Mouse (Mus musculus): ENCODE measurements at regions not wholly inside any gene's neighbourhood (a gene's known extent, or its start where the extent isn't known, plus 50 kb on each side); places are given as distances from the start of the nearest gene placed in this dataset.

DNA sequence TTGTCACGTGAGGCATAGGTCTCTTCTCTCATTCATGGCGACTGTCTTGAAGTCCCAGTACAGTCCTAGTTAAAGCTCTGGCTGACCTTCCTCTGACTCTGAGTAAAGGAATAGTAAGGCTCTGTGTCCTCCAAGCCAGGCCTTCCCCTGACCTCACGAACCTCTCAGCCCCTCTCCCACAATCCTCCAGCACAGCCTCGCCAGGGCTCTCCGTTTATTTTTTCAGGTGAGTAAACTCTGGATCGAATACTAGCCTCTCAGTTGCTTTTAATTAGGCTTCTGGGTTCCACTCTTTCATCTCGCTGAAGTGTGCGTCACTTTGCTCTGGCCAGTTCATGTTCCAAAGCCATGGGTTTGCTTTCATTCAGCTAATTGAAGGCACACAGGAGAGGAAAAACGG, 133.8 kb downstream of the Mylk4 start:
- DNase-seq (ENCODE audit: low spot score), result no peak

- DNase-seq (ENCODE audit: low spot score), result no peak
These were observed 140.6 kb downstream of the Mylk4 start for GRCm38 (mm10) chr13:32643030-32643750.

GRCm38 (mm10) chr13:32640941-32641340, 142.8 kb downstream of the Mylk4 start:
- no peak for DNase-seq (ENCODE audit: low spot score)

DNA sequence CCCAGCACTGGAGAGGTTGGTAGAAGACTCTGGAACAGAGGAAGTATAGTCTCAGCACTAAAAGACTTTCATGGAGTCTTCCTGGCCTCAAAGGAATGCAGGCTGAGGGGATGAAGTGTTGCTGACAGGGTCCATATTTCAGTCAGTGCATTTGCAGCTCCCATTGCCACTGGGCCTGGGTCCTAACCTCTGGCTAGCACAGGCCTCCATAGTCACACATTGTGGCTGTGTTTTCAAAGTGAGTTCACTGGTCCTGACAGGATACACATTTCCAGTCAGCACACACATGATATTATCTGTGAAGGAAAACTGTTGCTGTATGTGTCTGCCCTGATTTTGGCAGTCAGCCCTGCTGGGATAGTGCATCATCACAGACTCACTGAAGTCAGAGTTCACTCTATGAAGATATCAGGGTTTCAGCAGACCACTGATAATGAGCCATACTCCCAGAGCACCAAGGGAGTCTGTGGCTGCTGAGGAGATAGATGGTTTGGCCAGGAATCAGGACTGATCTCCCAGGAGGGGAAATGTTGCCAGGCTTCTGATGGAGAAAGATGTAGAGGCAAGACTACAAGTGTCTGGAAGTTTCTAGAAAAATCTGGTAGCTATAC, 153.5 kb downstream of the Mylk4 start:
- no peak for DNase-seq (ENCODE audit: low spot score)

DNA sequence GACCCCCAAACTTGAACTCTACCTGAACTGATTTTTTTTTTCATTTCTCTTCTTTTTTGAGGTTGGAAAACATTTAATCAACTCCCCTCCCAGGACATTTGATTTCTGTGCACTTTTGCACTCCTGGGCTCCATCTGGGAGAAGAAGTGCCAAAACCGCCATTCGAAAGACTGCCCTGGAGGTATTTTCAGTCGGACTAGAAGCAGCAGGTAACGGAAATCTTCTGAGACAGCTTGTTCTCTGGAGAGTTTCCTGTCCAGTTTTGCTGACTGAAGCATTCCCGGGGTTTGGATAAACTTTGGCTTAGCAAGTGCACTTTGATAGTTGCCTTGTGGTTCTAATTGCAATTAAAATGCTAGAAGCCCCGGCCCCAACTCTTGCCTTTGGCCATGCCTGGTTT, 169.8 kb downstream of the Mylk4 start:
- no peak for DNase-seq (ENCODE audit: low spot score)

DNA sequence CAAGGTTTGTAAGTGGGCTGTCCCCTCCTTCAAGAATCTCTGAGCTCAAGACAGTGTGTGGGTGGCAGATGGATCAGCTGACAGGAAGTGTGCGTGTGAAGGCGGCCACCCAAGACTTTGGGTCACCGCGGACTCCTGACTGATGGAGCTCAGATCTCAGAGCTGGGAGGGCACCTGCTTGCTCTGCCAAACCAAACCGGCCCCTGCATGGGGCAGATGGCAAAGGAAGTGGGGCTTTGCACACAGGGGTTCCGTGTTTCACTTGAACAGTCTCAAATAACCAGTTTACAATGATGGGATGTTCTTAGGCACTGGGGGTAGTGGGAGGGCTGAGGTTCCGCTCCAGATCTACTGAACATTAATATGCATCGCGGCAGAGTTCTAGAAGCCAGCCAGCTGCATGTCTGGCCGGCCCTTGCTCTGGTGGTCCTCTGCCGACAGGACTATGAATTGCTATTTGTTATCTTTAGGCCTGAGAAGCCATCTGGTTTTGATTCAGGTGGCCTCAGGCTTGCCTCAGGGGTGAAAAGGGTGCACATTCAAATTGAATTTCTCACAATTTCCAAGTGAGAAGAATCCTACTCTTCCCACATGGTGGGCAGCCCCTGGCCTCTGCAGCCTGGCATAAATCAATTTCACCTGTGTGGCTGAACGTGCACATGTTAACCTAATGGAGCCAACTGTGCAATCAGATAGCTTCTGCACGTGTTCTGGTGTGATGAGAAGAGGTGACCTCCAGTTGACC, 172.0 kb downstream of the Mylk4 start:
- no peak for DNase-seq (ENCODE audit: low spot score)

GRCm38 (mm10) chr13:32610970-32611369, 172.8 kb downstream of the Mylk4 start:
- DNase-seq (ENCODE audit: low spot score), result no peak

- DNase-seq (ENCODE audit: low spot score), result no peak
These were observed 175.3 kb downstream of the Mylk4 start for GRCm38 (mm10) chr13:32608413-32608812.

DNA sequence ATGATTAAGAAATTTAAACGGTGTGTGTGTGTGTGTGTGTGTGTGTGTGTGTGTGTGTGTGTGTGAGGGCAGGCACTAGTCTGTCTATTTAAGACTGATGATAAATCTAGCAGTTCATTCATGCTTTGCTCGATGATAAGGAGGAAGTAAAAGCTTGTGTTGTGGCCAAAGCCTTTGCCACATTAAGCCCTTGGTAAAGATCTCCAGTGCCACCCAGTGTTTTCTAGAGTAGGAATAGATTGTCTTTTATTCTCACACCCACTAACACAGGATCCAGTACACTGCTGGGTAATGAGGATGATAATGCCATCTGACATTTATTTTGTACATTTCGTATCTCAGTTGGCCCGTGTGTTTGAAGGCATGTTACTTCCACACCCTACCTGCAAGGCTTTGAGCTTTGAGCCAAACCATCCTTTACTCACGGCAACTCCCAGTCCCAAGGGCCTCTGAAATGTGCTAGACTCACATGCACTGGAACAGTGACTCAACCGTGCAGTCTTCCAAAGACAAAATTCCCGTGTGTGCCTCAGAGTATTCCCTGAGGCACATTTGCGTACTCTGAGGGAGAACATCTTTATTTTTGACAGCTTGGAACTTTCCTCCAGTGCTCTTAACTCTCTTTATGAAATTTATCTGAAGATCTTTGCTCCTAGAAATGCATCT, 179.7 kb downstream of the Mylk4 start:
- no peak for DNase-seq (ENCODE audit: low spot score)

DNA sequence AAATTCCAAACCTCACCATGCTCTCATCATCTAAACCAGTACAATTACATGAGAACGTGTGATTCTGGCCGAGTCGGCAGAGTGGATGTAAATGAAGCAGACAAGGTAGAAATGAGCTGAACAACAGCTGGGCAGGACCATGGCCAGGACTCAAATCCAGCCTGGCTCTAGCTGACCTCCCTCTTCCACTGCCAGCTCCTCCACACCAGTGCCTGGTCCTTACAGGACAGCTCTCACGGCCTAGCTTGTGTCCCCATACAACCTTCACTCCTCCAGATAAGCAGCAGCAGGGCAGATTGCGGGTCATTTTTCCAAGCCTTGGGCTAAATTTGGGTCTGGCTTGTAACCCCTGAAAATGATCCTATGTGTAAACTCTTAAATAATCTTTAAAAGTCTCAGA, 182.4 kb downstream of the Mylk4 start:
- DNase-seq (ENCODE audit: low spot score), result no peak

DNA sequence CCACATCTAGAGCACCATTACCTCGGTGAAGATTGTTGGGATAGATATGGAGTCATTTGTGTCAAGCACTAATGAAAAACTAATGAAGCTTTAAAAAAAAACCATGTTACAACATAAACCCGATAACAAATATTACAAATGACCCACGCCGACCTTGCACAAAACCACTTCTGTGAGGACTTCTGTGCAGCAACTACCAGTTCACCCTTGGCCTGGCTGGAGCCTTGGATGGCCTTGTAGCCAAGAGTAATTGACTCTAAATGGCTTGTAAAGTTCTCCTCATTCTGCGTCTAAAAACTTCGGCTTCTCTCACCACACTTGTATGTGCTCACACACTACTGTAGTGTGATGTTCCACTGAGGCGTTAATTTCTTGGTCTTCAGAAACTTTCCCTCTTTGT, 190.1 kb downstream of the Mylk4 start:
- no peak for DNase-seq (ENCODE audit: low spot score)

- no peak for DNase-seq (ENCODE audit: low spot score)
These were observed 190.6 kb downstream of the Mylk4 start for GRCm38 (mm10) chr13:32593131-32593530.

- DNase-seq (ENCODE audit: low spot score), result no peak
These were observed 202.2 kb downstream of the Mylk4 start for GRCm38 (mm10) chr13:32581598-32581997.

DNA sequence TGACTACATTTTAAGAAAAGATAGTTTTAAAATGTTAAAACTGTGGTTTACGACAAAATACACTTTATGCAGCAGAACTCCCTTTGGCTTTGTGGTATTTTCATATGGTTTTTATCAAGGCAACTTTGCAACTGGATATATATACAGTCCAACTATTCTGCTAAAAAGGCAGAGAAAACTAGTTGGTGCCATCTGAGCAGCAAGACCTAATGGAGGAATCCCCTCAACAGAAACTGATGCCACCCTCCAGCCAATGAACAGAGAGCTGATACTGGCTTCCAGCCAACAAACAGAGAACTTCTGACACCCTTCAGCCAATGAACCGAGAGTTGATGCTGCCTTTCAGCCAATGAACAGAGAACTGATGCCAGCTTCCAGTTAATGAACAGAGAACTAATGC, 215.9 kb downstream of the Mylk4 start:
- no peak for DNase-seq (ENCODE audit: low spot score)

- DNase-seq (ENCODE audit: low spot score), result no peak
These were observed 222.1 kb upstream of the Gmds start for GRCm38 (mm10) chr13:32560666-32561065.

DNA sequence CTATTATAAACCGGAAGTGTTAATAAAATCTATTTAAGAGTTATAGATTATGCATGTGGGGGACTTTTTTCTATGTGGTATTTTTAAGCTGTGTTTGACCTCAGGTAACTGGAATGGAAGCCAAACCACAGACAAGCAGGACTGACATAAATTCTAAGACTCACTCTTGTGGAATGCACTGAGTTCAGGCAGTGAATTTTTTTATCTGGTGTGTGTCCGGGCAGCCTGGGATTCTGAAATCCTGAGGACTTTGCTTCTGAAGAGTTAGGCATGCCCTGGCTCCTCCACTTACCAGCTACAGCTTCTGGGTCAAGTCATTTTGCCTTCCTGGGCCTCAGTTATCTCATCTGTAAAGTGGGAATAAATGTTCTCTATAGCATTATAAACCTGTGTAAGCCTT, 217.9 kb upstream of the Gmds start:
- no peak for DNase-seq (ENCODE audit: low spot score)

DNA sequence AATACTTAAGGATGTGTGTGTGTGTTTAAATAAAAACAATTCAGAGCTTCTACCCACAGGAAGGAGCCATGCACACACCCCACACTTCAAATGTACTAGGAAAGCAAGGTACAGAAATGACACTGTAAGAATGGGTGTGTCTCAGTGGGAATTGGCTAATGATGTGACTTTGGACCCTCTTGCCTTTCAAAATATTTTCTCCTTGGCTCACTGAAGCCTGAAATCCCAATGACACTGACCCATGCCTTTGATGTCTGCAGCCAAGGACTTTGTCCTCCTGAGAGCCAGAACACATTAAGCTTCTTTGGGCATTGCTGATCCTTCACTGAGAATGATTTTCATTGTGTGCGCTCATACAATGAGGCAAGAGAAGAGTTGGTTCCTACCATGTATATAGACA, 216.5 kb upstream of the Gmds start:
- DNase-seq (ENCODE audit: low spot score), result no peak

DNA sequence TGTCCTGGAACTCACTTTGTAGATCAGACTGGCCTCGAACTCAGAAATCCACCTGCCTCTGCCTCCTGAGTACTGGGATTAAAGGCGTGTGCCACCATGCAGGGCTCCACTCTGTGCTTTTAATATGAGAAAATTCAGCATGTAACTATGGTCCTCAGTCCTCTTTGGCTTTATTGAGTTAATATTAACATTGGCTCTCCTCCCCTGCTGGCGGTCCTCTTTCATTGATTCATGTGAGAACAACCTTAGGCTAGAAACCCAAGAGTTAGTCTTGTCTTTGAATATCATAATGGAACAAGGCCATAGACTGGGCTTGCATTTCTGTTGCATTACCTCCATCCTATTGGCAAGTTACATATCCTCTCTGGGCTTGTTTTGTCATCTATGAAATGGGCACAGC, 216.1 kb upstream of the Gmds start:
- no peak for DNase-seq (ENCODE audit: low spot score)

DNA sequence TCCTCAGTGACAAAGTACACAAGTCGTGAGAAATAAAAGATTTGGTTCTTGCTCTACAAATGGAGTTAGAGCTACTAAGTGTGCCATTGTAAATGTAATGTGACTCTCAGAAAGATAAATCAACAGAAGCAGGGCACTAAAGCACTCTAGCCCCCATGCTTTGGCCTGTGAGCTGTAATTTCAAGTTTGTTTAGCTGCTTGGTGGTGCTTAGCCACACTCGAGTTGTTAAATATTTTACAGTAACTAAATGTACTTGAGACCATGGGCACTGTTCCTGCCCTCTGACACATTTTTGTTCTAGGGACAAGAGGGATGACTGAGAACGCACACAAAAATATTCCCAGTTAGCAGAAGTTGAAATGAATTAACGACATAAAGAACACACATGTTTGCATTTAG, 214.6 kb upstream of the Gmds start:
- DNase-seq (ENCODE audit: low spot score), result no peak

DNA sequence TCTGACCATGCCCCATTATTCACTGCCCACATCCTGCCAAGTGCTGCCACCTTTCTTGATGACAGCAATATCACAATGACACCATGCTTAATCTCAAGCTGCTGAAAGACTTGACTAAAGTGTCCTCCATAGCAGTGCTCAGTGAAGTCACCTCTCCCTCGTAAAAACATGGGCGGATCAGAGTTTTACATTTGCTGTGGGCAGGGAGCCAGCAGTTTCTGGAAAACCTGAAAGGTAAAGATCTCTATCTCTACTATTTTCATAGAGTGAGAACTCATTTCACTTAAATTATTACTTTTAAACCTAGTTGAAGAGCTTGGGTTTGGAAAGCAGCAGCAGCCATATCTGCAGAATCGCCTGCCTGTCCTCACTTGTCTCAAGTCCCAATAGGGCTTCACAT, 211.6 kb upstream of the Gmds start:
- DNase-seq (ENCODE audit: low spot score), result no peak

- DNase-seq (ENCODE audit: low spot score), result no peak
These were observed 208.6 kb upstream of the Gmds start for GRCm38 (mm10) chr13:32547126-32547525.

Data from thymus, postnatal 0 days (tissue).